Mouse (Mus musculus): ENCODE results near the gene Rnf114.

Gene Rnf114

DNA sequence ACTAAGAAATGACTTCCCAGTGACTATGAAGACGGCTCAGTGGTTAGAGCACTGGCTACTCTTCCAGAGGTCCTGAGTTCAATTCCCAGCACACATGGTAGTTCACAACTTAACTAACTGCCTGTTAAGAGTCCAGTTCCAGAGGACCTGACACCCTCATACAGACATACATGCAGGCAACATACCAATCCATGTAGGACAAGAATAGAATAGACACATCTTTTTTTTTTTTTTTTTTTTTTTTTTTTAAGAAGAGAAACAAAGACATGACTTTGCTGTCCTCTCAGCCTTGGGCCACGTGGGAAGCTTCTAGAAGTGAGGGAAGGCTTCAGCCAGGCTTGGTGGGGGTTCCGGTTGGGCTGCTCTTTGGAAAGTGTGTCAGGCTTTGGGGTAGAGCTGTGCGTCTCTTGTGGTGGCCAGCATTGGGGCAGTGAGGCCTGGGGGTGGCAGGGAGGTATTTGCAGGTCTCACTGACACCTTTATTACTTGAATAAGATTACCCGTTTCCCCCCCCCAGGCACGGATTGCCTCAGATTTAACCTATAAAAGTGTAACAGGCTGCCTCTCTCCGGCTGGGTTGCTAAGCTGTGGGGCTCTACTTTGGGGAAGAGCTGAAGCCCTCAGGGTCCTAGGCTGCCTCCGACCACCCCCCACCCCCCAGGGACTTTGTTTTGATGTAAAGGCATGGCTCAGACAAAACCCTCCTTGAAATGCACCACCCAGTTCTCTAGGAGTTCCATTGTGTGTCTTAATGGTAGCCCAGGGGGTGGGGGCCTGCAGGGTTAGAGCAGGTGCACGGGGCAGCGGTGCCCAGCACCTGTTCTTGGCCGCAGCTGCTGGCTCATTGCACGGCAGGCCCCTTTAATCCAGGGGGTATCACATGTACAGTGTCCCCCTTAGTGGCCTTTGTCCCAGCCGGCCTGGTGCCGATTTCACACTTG lies 47.4 kb downstream of the Rnf114 start:
- DNase-seq (ENCODE audit: low spot score in 2 of 2) = no peak

DNA sequence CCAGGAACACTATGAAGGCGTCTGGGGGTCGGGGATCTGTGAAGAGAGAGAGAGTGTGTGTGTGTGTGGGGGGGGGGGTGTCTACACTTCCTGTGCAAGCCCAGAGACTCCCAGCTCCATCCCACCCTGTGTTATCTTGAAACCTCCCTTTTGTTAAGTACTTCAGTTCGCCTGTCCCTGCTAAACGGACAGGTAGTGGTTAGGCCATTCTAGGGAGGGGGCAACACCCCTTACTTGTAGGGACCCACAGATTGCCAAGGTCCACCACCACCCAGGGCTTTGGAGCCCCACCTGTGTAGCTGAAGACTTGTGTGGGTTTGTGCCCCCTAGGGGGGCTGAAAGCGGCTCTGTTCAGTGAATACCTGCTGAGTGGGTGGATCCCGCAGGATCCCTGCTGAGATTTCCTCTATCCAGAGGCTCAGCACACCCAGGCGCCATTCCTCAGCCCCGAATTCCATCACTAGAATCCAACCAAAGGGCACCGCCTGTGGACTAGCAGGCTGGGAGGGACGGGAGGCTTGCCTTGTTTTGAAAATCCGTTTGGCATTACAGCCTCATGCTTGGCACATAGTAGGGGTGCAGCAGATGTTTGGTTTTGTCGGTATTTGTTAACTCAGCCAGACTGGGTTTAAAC lies 48.1 kb downstream of the Rnf114 start:
- DNase-seq (ENCODE audit: low spot score in 2 of 2) = no peak

DNA sequence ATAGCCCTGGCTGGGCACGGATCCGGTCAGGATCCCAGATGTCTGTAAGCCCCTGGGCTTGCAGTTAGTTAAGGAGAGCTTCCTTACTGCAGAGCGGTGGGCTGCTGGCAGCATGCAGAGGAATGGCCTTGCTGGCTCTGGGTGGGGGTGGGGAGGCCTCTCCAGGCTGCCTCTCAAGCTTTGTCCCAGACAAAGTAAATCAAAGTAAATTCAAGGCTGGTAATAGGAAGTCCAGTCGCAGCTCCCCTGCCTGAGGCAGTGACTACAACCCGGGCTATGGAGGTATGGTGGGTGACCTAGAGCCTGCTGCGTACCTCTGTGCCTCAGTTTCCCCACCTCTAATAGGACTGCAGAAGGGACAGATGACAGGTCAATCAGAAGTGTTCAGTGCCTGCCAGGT lies 48.9 kb downstream of the Rnf114 start:
- DNase-seq (ENCODE audit: low spot score in 2 of 2) = no peak

DNA sequence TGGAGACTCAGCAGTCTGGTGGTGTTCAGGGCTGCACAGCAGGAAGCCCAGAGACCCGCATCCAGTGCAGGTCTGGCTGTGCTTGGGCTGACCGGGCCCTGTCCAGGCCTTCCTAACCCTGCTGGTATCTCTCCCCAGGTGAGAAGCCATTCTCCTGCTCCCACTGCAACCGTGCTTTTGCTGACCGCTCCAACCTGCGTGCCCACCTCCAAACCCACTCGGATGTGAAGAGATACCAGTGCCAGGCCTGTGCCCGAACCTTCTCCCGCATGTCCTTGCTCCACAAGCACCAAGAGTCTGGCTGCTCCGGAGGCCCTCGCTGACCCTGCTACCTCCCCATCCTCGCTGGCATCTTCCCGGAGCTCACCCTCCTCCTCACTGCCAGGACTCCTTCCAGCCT lies 49.3 kb downstream of the Rnf114 start:
- DNase-seq (ENCODE audit: low spot score in 2 of 2) = no peak

DNA sequence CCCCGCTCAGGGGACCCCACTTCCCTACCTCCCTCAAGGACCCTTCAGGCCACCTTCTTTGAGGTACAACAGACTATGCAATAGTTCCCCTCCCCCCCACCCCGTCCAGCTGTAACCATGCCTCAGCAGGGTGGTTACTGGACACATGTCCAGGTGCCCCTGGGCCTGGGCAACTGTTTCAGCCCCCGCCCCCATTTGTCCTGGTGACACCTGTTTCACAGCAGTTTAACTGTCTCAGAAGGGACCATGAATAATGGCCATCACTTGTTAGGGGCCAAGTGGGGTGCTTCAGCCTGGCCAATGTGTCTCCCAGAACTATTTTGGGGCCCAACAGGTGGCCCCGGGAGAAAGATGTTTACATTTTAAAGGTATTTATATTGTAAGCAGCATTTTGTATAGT lies 49.9 kb downstream of the Rnf114 start:
- no peak for DNase-seq (ENCODE audit: low spot score in 2 of 2)

DNA sequence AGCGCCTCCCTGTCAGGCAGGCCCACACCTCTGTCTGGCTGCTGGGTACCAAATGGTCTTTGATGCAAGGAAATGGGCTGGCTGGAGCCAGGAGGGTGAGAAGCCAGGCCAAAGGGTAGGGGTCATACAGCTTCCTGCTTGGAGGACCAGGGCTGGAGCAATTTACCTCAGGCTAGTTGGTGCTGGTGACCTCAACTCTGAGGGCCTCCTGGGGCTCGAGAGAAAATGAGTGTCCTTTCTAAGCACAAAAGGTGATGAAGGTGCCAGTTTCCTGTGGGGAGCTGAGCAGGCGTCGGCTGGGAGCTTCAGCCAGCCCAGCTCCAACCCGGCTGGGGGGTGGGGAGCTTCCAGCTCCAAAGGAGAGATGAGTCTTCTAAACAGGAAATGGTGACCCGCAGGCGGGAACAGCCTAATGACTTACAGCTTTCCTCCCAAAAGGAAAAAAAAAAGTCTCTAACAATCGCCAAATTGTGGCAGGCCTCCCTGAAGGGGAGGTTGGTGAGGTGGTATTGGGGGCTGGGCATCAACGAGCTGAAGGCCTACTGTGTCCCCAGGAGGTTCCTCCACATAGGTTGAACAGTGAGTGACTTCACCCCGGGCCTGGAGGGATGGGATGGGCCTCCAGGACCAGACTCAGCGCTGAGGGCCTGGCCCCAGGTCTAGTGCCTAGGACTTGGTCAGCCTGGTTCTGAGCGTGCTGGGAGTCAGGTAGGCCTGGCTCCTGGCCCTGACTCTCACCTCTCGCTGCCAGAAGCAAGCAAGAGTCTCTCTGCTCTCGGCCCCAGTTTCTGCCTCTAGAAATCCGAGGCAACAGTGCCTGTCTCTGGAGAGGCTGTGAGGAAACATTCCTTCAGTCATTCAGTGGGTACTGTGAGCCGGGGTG lies 50.9 kb downstream of the Rnf114 start:
- DNase-seq (ENCODE audit: low spot score in 2 of 2) = no peak

GRCm38 (mm10) chr2:167544004-167544356 lies 51.5 kb downstream of the Rnf114 start:
- DNase-seq (ENCODE audit: low spot score in 2 of 2) = no peak

- DNase-seq (ENCODE audit: low spot score in 2 of 2) = no peak
Observed at GRCm38 (mm10) chr2:167544456-167544855, 52.0 kb downstream of the Rnf114 start.

GRCm38 (mm10) chr2:167546447-167547195 lies 54.2 kb downstream of the Rnf114 start:
- DNase-seq (ENCODE audit: low spot score in 2 of 2) = no peak

DNA sequence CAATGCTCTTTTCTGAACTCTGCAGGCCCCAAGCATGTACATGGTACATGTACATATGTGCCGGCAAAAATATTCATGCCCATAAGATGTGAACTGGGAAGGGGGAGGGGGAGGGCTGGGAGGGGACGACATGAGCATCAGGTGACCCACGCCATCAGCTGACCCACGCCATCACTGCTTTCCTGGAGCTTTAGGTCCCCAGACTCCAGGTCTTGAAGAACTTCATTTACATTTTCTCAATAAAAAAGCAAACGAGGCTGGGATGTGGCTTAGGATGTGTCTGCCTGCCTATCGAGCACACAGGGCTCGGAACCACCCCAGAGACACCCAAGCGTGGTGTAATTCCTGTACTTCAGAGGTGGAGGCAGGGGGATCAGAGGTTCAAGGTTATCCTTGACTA lies 55.0 kb downstream of the Rnf114 start:
- no peak for DNase-seq (ENCODE audit: low spot score in 2 of 2)

DNA sequence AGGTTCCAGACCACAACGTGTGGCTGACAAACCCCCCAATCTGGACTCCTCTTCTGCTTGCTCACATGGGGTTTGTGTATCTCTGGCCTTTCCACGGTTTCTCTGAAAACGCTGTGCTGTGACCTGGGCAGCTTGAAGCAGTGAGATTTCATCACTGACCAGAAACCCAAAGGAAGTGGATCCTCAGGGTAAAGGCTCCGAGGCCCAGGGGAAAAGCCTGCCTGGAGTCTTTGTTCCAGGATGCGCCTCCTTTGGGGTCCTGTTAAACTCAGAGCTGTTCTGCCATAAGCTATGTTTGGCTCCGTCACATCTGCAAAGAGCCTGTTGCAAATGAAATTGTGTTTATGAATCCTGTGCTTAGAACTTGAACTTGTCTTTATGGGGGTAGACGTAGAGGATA lies 56.5 kb downstream of the Rnf114 start:
- no peak for DNase-seq (ENCODE audit: low spot score in 2 of 2)

DNA sequence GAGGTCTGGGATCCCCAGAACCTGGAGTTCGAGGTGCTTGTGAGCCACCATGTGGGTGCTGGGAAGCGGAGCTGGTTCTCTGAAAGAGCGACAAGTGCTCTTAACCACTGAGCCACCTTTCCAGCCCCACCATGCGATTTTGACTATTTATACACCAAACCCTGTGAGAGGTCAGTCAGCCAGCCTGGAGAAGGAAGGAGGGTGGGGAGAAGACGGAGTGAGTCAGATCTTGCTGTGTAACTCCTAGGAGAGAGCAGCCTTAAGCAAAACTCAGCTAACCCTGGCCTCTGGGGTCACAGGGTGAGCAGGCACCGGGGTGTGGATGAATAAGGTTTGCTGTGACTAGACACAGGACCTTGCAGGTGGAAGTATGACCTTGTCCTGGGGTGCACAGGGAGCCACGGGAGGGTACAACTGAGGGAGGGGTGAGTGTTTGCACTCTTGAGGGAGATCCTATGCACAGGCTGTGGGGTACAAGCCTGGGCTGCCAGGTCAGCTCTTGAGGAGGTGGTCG lies 58.0 kb downstream of the Rnf114 start:
- DNase-seq (ENCODE audit: low spot score in 2 of 2) = no peak

- DNase-seq (ENCODE audit: low spot score in 2 of 2) = no peak
Observed at GRCm38 (mm10) chr2:167551342-167551920, 59.0 kb downstream of the Rnf114 start.

GRCm38 (mm10) chr2:167552292-167552691 lies 59.8 kb downstream of the Rnf114 start:
- no peak for DNase-seq (ENCODE audit: low spot score in 2 of 2)

- DNase-seq (ENCODE audit: low spot score in 2 of 2) = no peak
Observed at GRCm38 (mm10) chr2:167552927-167553402, 60.5 kb downstream of the Rnf114 start.

DNA sequence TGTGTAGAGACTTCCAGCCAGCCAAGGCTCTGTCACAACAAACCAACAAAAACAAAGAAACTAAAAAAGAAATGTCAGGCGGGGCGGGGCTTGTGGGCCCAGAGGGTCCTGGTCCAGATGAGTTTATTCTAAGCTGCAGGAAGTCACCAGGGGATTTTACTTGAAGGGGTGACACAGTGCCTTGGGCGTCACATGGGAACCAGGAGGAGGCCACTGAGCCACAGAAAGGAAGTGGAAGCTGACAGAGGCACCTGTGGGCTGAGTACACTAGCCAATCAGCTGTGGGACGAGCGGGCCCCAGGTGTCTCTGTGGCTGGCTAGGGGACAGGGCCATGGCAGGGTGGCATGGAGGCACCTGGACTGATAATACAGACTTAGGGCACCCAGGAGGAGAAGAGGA lies 63.3 kb downstream of the Rnf114 start:
- DNase-seq (ENCODE audit: low spot score in 2 of 2) = no peak

DNA sequence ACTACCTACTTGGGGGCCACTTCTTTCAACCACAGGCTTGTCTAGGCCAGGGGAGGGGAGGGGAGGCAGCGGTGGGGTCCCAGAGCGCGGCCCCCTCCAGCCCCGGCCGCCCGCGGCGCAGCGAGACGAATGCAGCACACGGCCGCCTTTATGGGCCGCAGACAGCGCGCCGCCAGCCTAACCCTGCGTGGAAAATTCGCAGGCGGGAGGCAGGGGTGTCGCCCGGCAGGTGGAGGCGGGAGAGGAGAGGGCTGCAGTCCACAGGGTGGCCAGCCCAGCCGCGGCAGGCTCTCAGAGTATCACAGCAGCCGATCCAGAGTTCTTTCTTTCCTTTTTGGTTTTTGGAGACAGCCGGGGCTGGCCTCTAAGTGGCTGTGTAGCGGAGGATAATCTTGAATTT lies 67.0 kb downstream of the Rnf114 start:
- DNase-seq (ENCODE audit: low spot score in 2 of 2) = no peak

GRCm38 (mm10) chr2:167562101-167562500 lies 69.7 kb downstream of the Rnf114 start:
- DNase-seq (ENCODE audit: low spot score in 2 of 2) = no peak

- no peak for DNase-seq (ENCODE audit: low spot score in 2 of 2)
Observed at GRCm38 (mm10) chr2:167563035-167563434, 70.6 kb downstream of the Rnf114 start.

- no peak for DNase-seq (ENCODE audit: low spot score in 2 of 2)
Observed at GRCm38 (mm10) chr2:167563703-167564102, 71.3 kb downstream of the Rnf114 start.

Measured in frontal cortex, postnatal 25 days (tissue).